Mouse (Mus musculus) erythroblast, embryonic 14.5 days (primary cell): ENCODE measurements around the gene 9930104L06Rik.

Experiments used
- GATA1 ChIP-seq: IDR thresholded peaks from 2 replicates; pipeline ENCODE4 v1.6.1; 2012; ENCODE audit warnings: low read length, inconsistent platforms, mixed read lengths
- TAL1 ChIP-seq: IDR thresholded peaks from 3 replicates; pipeline ENCODE4 v1.6.1; 2012; ENCODE audit warnings: low read length, inconsistent platforms, mixed read lengths

- TF ChIP-seq TAL1: no peak
- TF ChIP-seq GATA1: no peak
Measured at GRCm38 (mm10) chr4:124985671-124986602, 49.1 kb downstream of the 9930104L06Rik start, which contains the start of gene Rspo1.
